Mouse (Mus musculus): ENCODE results near the gene 9930111J21Rik2. TPM values are rescaled to one million over a fixed set of nuclear protein-coding genes. Genes with fewer than 3 reads are reported as not detected.
A peak's percentile ranks its signal among the peaks of the same experiment; 100 is the strongest.
"Not testable (repeated sequence)": the region's sequence is repeated elsewhere in the genome, so short reads cannot be mapped to it uniquely, and the experiment has no call there.

Gene 9930111J21Rik2
- polyA plus RNA-seq (2015; fragmentation: Nextera tagmentation; extraction: Ambion mirVana) = 0.55 and 1.1 TPM in 2 replicates

DNA sequence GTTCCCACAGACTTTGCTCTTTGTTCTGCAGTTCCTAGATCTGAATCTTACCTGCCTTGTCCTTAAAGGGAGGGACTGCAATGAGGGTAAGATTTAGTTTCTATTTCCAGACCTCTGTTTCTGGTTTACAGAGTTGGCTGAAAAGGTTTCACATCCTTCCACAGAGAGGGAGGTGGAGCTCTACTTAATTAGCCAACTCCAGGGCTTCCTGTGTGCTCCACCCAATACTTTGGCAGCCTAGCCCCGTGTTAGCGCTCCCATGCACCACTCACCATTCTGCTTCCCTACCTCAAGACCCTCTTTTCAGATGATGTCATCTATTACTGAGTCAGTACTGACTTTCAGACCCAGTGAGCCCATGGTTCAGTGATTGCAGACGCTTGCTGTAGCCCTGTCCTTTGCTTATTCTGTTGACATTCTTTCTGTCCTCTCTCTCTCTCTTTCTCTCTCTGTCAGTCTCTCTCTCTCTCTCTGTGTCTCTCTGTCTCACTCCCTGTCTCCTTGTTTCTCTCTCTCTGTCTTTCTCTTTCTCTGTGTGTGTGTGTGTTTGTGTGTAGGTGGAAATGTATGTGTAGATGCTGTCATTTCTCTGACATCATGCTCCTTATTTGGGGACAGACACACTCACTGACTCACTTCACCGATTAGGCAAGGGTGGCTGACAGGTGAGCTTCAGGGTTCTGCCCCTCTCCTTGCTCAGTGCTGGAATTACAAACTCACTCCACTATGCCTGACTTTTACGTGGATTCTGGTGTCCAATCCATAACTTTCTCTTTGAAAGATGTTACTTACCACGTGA lies at the start of gene 9930111J21Rik2:
Gene 9930111J21Rik2, minus strand, starts transcription at position 150 of the 799 bp plus-strand sequence.
- H3K4me2 ChIP-seq; H3K4me1 ChIP-seq; H3K9me3 ChIP-seq; H3K4me3 ChIP-seq; H3K9ac ChIP-seq; ATAC-seq (ENCODE audit: borderline replicate concordance, extremely low read depth, low FRiP score, low TSS enrichment); H3K27ac ChIP-seq; H3K36me3 ChIP-seq; H3K27me3 ChIP-seq: not testable (repeated sequence)
- 82% methylated on average over 1 of the region's 6 CpGs for WGBS

DNA sequence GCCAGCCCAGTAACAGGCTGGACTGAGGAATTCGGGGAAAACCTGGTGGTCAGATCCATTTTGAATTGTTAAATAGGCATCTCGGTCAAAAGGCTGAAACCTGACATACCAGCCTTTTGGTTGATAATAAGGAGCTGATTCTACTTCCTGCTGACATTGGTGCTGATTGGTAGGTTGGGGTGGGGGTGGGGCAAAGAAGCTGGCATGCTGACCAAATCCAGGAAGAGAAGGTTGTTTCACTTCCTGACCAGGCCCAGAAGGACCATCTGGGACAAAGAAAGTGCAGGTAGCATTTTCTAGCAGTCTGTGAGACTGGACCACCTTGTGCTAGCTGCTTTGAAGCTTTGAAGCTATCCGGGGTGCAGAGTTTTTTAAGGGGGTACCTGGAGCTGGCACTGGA lies 49.4 kb upstream of the 9930111J21Rik2 start:
- Histone ChIP-seq H3K27ac (no peak overlapping the region), H3K9me3 (no peaks in the 10 kb centered on the region), H3K27me3 (no peaks in the 10 kb centered on the region), H3K36me3 (no peaks in the 10 kb centered on the region), H3K4me1 (peaks cover 8% of the 10 kb centered on the region; the same call in 1 of the 2 replicates), H3K9ac (no peak overlapping the region), H3K4me2 (no peak overlapping the region), H3K4me3 (no peak overlapping the region)
- no peak for ATAC-seq (ENCODE audit: borderline replicate concordance, extremely low read depth, low FRiP score, low TSS enrichment)
- WGBS = 77% methylated on average over 3 of the region's 3 CpGs

DNA sequence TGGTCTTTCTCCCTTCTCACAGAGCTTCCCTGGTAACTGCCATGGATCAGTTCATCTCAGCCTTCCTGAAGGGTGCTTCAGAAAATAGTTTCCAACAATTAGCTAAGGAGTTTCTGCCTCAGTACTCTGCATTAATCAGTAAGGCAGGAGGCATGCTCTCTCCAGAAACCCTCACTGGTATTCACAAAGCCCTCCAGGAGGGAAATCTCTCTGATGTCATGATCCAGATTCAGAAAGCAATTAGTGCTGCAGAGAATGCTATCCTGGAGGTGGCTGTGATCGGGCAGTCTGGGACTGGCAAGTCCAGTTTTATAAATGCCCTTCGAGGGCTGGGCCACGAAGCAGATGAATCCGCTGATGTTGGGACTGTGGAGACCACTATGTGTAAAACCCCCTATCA lies 44.3 kb upstream of the 9930111J21Rik2 start:
- Histone ChIP-seq H3K9me3 (no peaks in the 10 kb centered on the region), H3K4me3 (no peak overlapping the region), H3K36me3 (no peaks in the 10 kb centered on the region), H3K27ac (no peak overlapping the region), H3K9ac (no peak overlapping the region), H3K27me3 (no peaks in the 10 kb centered on the region), H3K4me2 (no peak overlapping the region), H3K4me1 (no peaks in the 10 kb centered on the region)
- no peak for ATAC-seq (ENCODE audit: borderline replicate concordance, extremely low read depth, low FRiP score, low TSS enrichment)
- WGBS = 88% methylated on average over 4 of the region's 4 CpGs

DNA sequence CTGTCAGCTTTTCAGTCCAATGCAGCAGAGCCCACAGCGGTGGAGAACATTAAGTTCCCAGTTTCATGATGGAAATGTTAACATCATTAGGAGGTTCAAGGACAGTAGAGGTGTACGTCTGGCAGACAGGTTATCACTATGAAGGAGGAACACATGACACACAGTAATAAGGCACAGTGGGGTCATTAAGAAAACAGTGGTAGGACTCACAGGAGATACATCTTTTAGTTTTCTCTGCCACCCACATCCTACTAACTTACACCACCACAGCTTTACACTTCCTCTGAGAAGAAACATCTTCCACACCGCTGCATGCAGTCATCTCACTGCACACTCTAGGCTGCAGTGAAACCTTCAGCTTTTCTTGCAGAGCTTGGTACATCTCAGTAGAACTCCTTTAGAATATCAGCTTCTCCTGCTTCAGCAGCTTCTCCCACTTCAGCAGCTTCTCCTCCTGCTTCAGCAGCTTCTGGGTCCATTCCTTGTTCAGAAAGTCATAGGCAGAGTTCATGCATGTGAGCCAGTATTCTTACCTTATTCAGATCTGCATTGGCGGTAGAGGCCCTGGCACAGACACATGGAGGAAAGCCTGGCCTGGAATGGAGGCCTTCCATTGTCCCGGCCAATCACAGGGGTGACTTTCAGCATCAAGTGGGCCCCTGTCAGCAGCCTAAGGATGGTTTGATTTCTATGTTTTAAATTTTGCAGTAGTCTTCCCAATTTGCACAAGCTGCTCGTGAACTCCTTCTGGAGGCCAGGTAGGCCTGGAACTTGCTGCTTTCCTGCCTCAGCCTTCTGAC lies 43.0 kb upstream of the 9930111J21Rik2 start:
- H3K27ac ChIP-seq = no peak overlapping the region
- ATAC-seq (ENCODE audit: borderline replicate concordance, extremely low read depth, low FRiP score, low TSS enrichment) = no peak

DNA sequence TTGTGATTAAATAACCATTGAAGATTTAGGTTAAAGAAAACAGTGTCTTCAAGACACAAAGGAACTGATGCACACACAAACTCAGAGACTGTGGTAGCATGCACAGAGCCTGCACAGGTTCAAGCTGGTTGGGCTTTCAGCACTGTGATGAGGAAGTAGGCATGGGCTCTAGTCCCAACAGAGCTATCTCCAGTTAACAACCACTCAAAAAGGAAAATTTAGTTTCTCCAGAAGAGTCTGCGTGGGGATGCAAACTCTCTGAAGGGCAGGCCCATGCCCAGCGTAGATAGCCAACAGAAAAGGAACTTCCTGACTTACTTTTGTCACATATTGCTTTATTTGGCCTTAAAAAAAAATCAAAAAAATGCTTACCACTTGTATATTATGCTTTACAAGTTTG lies 41.7 kb upstream of the 9930111J21Rik2 start:
- no peak for ATAC-seq (ENCODE audit: borderline replicate concordance, extremely low read depth, low FRiP score, low TSS enrichment)
- no peaks in the 10 kb centered on the region for H3K27me3 ChIP-seq
- peaks cover 8% of the 10 kb centered on the region for H3K4me1 ChIP-seq
- no peak overlapping the region for H3K4me2 ChIP-seq
- H3K4me3 ChIP-seq = no peak overlapping the region
- no peaks in the 10 kb centered on the region for H3K9me3 ChIP-seq
- H3K36me3 ChIP-seq = no peaks in the 10 kb centered on the region
- WGBS = 82% methylated on average over 2 of the region's 2 CpGs
- no peak overlapping the region for H3K9ac ChIP-seq
- H3K27ac ChIP-seq = no peak overlapping the region

More for the DNA sequence above, 43.0 kb upstream of the 9930111J21Rik2 start:
- WGBS = 78% methylated on average over 6 of the region's 6 CpGs
- no peak overlapping the region for H3K4me2 ChIP-seq
- H3K4me3 ChIP-seq = no peak overlapping the region
- H3K9ac ChIP-seq = no peak overlapping the region
- no peaks in the 10 kb centered on the region for H3K36me3 ChIP-seq
- H3K4me1 ChIP-seq = no peaks in the 10 kb centered on the region
- no peaks in the 10 kb centered on the region for H3K27me3 ChIP-seq
- H3K9me3 ChIP-seq = no peaks in the 10 kb centered on the region

- Histone ChIP-seq H3K4me2 (no peak overlapping the region), H3K27me3 (no peaks in the 10 kb centered on the region), H3K4me3 (no peak overlapping the region), H3K4me1 (peaks cover 8% of the 10 kb centered on the region), H3K36me3 (no peaks in the 10 kb centered on the region), H3K9me3 (no peaks in the 10 kb centered on the region), H3K27ac (no peak overlapping the region), H3K9ac (no peak overlapping the region)
- no peak for ATAC-seq (ENCODE audit: borderline replicate concordance, extremely low read depth, low FRiP score, low TSS enrichment)
- 100% methylated on average over 1 of the region's 1 CpGs for WGBS
Measured at GRCm38 (mm10) chr11:49092053-49092586, 41.1 kb upstream of the 9930111J21Rik2 start.

- Histone ChIP-seq H3K27ac (no peak overlapping the region), H3K36me3 (no peaks in the 10 kb centered on the region), H3K27me3 (no peaks in the 10 kb centered on the region), H3K4me1 (peaks cover 8% of the 10 kb centered on the region), H3K4me3 (no peak overlapping the region), H3K9me3 (no peaks in the 10 kb centered on the region), H3K9ac (no peak overlapping the region), H3K4me2 (no peak overlapping the region)
- no peak for ATAC-seq (ENCODE audit: borderline replicate concordance, extremely low read depth, low FRiP score, low TSS enrichment)
- WGBS = 67% methylated on average over 4 of the region's 4 CpGs
Measured at GRCm38 (mm10) chr11:49091171-49091570, 40.1 kb upstream of the 9930111J21Rik2 start.

DNA sequence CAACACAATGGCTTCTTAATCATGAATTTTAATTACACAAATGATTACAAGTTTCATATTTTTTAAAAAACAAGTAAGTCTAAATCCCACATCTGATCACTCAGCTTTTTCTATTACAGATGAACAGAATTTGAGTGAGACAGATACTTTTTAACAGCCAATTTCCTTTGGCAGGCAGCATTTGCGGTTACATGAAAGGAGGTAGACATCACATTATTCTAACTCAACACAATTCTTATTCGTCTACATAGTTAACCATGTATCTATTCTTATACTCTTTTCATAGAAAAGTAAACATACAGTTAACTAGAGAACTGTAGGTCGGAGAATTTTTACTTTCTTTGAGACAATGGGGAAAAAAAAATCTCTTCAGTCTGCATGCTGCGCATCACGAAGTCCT lies 39.5 kb upstream of the 9930111J21Rik2 start:
- no peak overlapping the region for H3K9ac ChIP-seq
- H3K9me3 ChIP-seq = no peaks in the 10 kb centered on the region
- ATAC-seq (ENCODE audit: borderline replicate concordance, extremely low read depth, low FRiP score, low TSS enrichment) = no peak
- H3K27me3 ChIP-seq = no peaks in the 10 kb centered on the region
- peaks cover 8% of the 10 kb centered on the region for H3K4me1 ChIP-seq
- no peak overlapping the region for H3K4me3 ChIP-seq
- H3K27ac ChIP-seq = no peak overlapping the region
- H3K36me3 ChIP-seq = no peaks in the 10 kb centered on the region
- 74% methylated on average over 5 of the region's 5 CpGs for WGBS
- H3K4me2 ChIP-seq = no peak overlapping the region

GRCm38 (mm10) chr11:49089735-49090507 lies 38.9 kb upstream of the 9930111J21Rik2 start:
- H3K4me2 ChIP-seq = no peak overlapping the region
- no peak overlapping the region for H3K4me3 ChIP-seq
- no peak for ATAC-seq (ENCODE audit: borderline replicate concordance, extremely low read depth, low FRiP score, low TSS enrichment)
- peaks cover 8% of the 10 kb centered on the region for H3K4me1 ChIP-seq
- H3K9me3 ChIP-seq = no peaks in the 10 kb centered on the region
- no peak overlapping the region for H3K9ac ChIP-seq
- WGBS = 71% methylated on average over 3 of the region's 3 CpGs
- H3K36me3 ChIP-seq = no peaks in the 10 kb centered on the region
- H3K27ac ChIP-seq = no peak overlapping the region
- H3K27me3 ChIP-seq = no peaks in the 10 kb centered on the region

DNA sequence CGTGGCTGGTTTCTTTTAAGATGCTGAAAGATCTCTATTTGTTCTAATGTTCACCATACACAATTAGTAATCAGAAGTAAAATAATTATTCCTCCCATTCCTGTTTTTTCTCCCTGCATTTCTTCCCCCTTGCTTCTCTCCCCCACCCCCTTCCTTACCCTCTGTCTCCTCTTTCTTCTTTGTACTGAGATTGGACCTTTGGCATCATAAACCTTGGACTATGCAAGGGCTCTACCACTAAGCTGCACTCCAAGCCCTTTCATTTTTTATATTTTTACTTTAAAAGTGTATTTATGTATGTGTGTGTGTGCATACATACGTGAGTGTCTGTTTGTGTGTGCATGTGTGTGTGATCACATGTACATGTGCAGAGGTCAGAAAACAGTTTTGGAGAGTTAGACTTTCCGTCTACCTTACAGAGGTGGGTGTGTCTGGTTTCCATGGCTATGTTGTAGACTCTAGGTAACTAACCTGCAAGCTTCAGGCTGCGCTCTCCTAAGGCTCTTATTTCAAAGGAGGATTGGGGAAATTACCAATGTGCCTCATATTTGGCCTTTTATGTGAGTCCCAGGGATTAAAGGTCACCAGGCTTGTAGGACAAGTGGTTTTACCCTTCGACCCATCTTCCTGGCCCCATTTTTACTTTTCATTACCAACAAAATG lies 38.1 kb upstream of the 9930111J21Rik2 start:
- Histone ChIP-seq H3K27me3 (no peaks in the 10 kb centered on the region), H3K4me1 (peaks cover 8% of the 10 kb centered on the region), H3K4me3 (no peak overlapping the region), H3K36me3 (no peaks in the 10 kb centered on the region), H3K9ac (no peak overlapping the region), H3K4me2 (no peak overlapping the region), H3K27ac (0 out of 2 replicates have a peak overlapping the region, but pooled peaks have one; percentile 37), H3K9me3 (no peaks in the 10 kb centered on the region)
- no peak for ATAC-seq (ENCODE audit: borderline replicate concordance, extremely low read depth, low FRiP score, low TSS enrichment)
- WGBS = 73% methylated on average over 5 of the region's 5 CpGs
